In the genomic region with DNA sequence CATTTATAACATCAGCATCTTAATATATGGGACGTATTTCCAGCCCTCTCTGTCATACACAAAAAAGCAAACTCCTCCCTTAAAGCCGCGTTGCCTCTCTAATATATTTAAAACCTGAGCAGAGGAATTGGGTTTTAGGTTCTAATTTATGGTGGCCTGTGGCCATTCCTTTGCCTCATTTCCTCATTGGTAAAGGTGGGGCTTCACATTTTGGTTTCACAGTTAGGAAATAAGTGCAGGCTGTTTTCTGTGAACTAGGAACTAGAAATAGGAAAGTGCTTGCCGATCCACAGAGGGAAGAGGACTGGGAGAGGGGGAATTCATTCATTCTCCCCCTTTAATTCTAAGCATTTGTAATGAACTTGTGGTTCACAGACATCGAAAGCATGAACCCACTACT, we compare ENCODE assay signal across 8 mouse cellular contexts. TPM values are rescaled to one million over a fixed set of nuclear protein-coding genes. Genes with fewer than 3 reads are reported as not detected.
DNase-seq lines count a peak whose midpoint lies in the region; ATAC-seq and TF ChIP-seq lines count a peak whose summit lies in the region.

No protein-coding gene starts in this region.

- H3K9me3 ChIP-seq in embryonic facial prominence, embryonic 14.5 days (ENCODE audit: control insufficient read depth, low read length): no peaks in the 10 kb centered on the region
- H3K9me3 ChIP-seq in limb, embryonic 11.5 days (ENCODE audit: control insufficient read depth, low read length): no peaks in the 10 kb centered on the region
- H3K9me3 ChIP-seq in neural tube, embryonic 13.5 days: no peaks in the 10 kb centered on the region

- DNase-seq in lung, adult 2 months: no peak
- no peak for DNase-seq in lung, postnatal 36 days
- no peak for DNase-seq in embryonic facial prominence, embryonic 14.5 days (ENCODE audit: low spot score)
- DNase-seq in limb, embryonic 11.5 days (ENCODE audit: low spot score): no peak
- no peak for DNase-seq in MN1 (ENCODE audit: low spot score)
- DNase-seq in left cerebral cortex, postnatal 4 days: no peak
- no peak for DNase-seq in right cerebral cortex, postnatal 14 days

- TF ChIP-seq CTCF in lung, adult 2 months (IDR thresholded peaks at IDR 0.05; ENCODE audit: insufficient read depth, low read length): no peak

- peak overlapping the region; percentile 90 for H3K4me2 ChIP-seq in embryonic facial prominence, embryonic 14.5 days (ENCODE audit: low read depth, low read length)
- peak overlapping the region; percentile 64 for H3K4me2 ChIP-seq in limb, embryonic 11.5 days (ENCODE audit: low read depth, severe bottlenecking)
- H3K4me2 ChIP-seq in neural tube, embryonic 13.5 days: peak overlapping the region; percentile 96

- WGBS in lung, adult 2 months: 9% methylated on average over 5 of the region's 5 CpGs
- 22% methylated on average over 5 of the region's 5 CpGs for WGBS in embryonic facial prominence, embryonic 14.5 days
- WGBS in limb, embryonic 11.5 days: 46% methylated on average over 5 of the region's 5 CpGs
- WGBS in neural tube, embryonic 13.5 days: 46% methylated on average over 5 of the region's 5 CpGs

- peak overlapping the region; percentile 41 for H3K4me3 ChIP-seq in lung, adult 2 months (replicated peaks; ENCODE audit: extremely low read depth, low read depth, low read length)
- peak overlapping the region; percentile 95 for H3K4me3 ChIP-seq in embryonic facial prominence, embryonic 14.5 days (ENCODE audit: low read depth, low read length)
- H3K4me3 ChIP-seq in limb, embryonic 11.5 days (ENCODE audit: low read depth, low read length): peak overlapping the region; percentile 98
- peak overlapping the region; percentile 100 for H3K4me3 ChIP-seq in neural tube, embryonic 13.5 days

- intact Hi-C loops in left cerebral cortex, postnatal 4 days (cut with DNase I): no loop called here

- ATAC-seq in embryonic facial prominence, embryonic 14.5 days (ENCODE audit: low read depth): no peak
- no peak for ATAC-seq in limb, embryonic 11.5 days (ENCODE audit: insufficient number of reproducible peaks, low FRiP score, low TSS enrichment, low read depth)
- no peak for ATAC-seq in neural tube, embryonic 13.5 days (ENCODE audit: low read depth)

- peak overlapping the region; percentile 31; the same call in 1 of the 2 replicates for H3K27ac ChIP-seq in embryonic facial prominence, embryonic 14.5 days (replicated peaks; ENCODE audit: low read depth, low read length)
- no peak overlapping the region for H3K27ac ChIP-seq in limb, embryonic 11.5 days (replicated peaks; ENCODE audit: low read depth, low read length)
- no peak overlapping the region for H3K27ac ChIP-seq in neural tube, embryonic 13.5 days (replicated peaks)

- peak overlapping the region; percentile 91 for H3K9ac ChIP-seq in embryonic facial prominence, embryonic 14.5 days (ENCODE audit: low read depth, low read length)
- H3K9ac ChIP-seq in limb, embryonic 11.5 days (ENCODE audit: low read length): no peak overlapping the region; the same call in 1 of the 2 replicates
- peak overlapping the region; percentile 95 for H3K9ac ChIP-seq in neural tube, embryonic 13.5 days

- TF ChIP-seq POLR2A in lung, adult 2 months (IDR thresholded peaks at IDR 0.05; ENCODE audit: borderline replicate concordance, extremely low read depth, low read depth, low read length): no peak

- H3K27me3 ChIP-seq in embryonic facial prominence, embryonic 14.5 days (replicated peaks; ENCODE audit: control insufficient read depth, insufficient read depth, low read length): no peaks in the 10 kb centered on the region
- no peaks in the 10 kb centered on the region for H3K27me3 ChIP-seq in limb, embryonic 11.5 days (ENCODE audit: control insufficient read depth, insufficient read depth, low read length)
- H3K27me3 ChIP-seq in neural tube, embryonic 13.5 days: no peaks in the 10 kb centered on the region

- peaks cover 25% of the 10 kb centered on the region for H3K4me1 ChIP-seq in lung, adult 2 months (ENCODE audit: control insufficient read depth, insufficient read depth, low read length)
- peaks cover 32% of the 10 kb centered on the region for H3K4me1 ChIP-seq in embryonic facial prominence, embryonic 14.5 days (ENCODE audit: control insufficient read depth, insufficient read depth, low read length)
- H3K4me1 ChIP-seq in limb, embryonic 11.5 days (ENCODE audit: control insufficient read depth, insufficient read depth, low read length): peaks cover 5% of the 10 kb centered on the region; the same call in 1 of the 2 replicates
- peaks cover 42% of the 10 kb centered on the region for H3K4me1 ChIP-seq in neural tube, embryonic 13.5 days (replicated peaks)

- H3K36me3 ChIP-seq in embryonic facial prominence, embryonic 14.5 days (ENCODE audit: control insufficient read depth, insufficient read depth, low read length): 0 out of 2 replicates have a peak, but pooled peaks cover 6% of the 10 kb centered on the region
- H3K36me3 ChIP-seq in limb, embryonic 11.5 days (ENCODE audit: control insufficient read depth, insufficient read depth, low read length): no peaks in the 10 kb centered on the region
- no peaks in the 10 kb centered on the region for H3K36me3 ChIP-seq in neural tube, embryonic 13.5 days

RNA-seq across cellular contexts. Expression of a gene that starts 1.8 kb away (rescaled TPM):
- polyA plus RNA-seq in lung, adult 2 months (2012; rRNA removed): 177 and 180 TPM in 2 replicates
- polyA plus RNA-seq in embryonic facial prominence, embryonic 14.5 days (2014; fragmentation: Nextera tagmentation; extraction: Ambion mirVana): 341 and 347 TPM in 2 replicates
- polyA plus RNA-seq in limb, embryonic 11.5 days (2014; fragmentation: Nextera tagmentation; extraction: Ambion mirVana): 314 and 323 TPM in 2 replicates
- 436 and 457 TPM in 2 replicates for polyA plus RNA-seq in neural tube, embryonic 13.5 days (2015; fragmentation: Nextera tagmentation; extraction: Ambion mirVana)
- 100 to 1,000 TPM; 333 to 372 TPM for total RNA-seq in left cerebral cortex, postnatal 4 days (2021)

RNA-seq across cellular contexts. Expression of a gene that starts 40.7 kb away (rescaled TPM):
- polyA plus RNA-seq in lung, adult 2 months (2012; rRNA removed): 0.18 and 0.22 TPM in 2 replicates
- 0.20 and 0.21 TPM in 2 replicates for polyA plus RNA-seq in embryonic facial prominence, embryonic 14.5 days (2014; fragmentation: Nextera tagmentation; extraction: Ambion mirVana)
- polyA plus RNA-seq in limb, embryonic 11.5 days (2014; fragmentation: Nextera tagmentation; extraction: Ambion mirVana): 0.51 TPM in 1 of 2 replicates, not detected in the other
- 0.28 TPM in 1 of 2 replicates, not detected in the other for polyA plus RNA-seq in neural tube, embryonic 13.5 days (2015; fragmentation: Nextera tagmentation; extraction: Ambion mirVana)
- not detected for total RNA-seq in left cerebral cortex, postnatal 4 days (2021)

RNA-seq across cellular contexts. Expression of a gene that starts 43.2 kb away (rescaled TPM):
- polyA plus RNA-seq in lung, adult 2 months (2012; rRNA removed): 0.43 and 1.5 TPM in 2 replicates
- not detected in 2 replicates for polyA plus RNA-seq in embryonic facial prominence, embryonic 14.5 days (2014; fragmentation: Nextera tagmentation; extraction: Ambion mirVana)
- polyA plus RNA-seq in limb, embryonic 11.5 days (2014; fragmentation: Nextera tagmentation; extraction: Ambion mirVana): not detected in 2 replicates
- polyA plus RNA-seq in neural tube, embryonic 13.5 days (2015; fragmentation: Nextera tagmentation; extraction: Ambion mirVana): not detected in 2 replicates
- total RNA-seq in left cerebral cortex, postnatal 4 days (2021): not detected

RNA-seq across cellular contexts. Expression of a gene that starts 46.9 kb away (rescaled TPM):
- 141 and 172 TPM in 2 replicates for polyA plus RNA-seq in lung, adult 2 months (2012; rRNA removed)
- polyA plus RNA-seq in embryonic facial prominence, embryonic 14.5 days (2014; fragmentation: Nextera tagmentation; extraction: Ambion mirVana): 214 and 224 TPM in 2 replicates
- polyA plus RNA-seq in limb, embryonic 11.5 days (2014; fragmentation: Nextera tagmentation; extraction: Ambion mirVana): 218 and 223 TPM in 2 replicates
- polyA plus RNA-seq in neural tube, embryonic 13.5 days (2015; fragmentation: Nextera tagmentation; extraction: Ambion mirVana): 195 and 200 TPM in 2 replicates
- total RNA-seq in left cerebral cortex, postnatal 4 days (2021): 100 to 1,000 TPM; 122 to 124 TPM

RNA-seq across cellular contexts. Expression of a gene that starts 47.1 kb away (rescaled TPM):
- 63.0 and 63.5 TPM in 2 replicates for polyA plus RNA-seq in lung, adult 2 months (2012; rRNA removed)
- 119 and 133 TPM in 2 replicates for polyA plus RNA-seq in embryonic facial prominence, embryonic 14.5 days (2014; fragmentation: Nextera tagmentation; extraction: Ambion mirVana)
- 118 and 119 TPM in 2 replicates for polyA plus RNA-seq in limb, embryonic 11.5 days (2014; fragmentation: Nextera tagmentation; extraction: Ambion mirVana)
- polyA plus RNA-seq in neural tube, embryonic 13.5 days (2015; fragmentation: Nextera tagmentation; extraction: Ambion mirVana): 104 and 119 TPM in 2 replicates
- 10 to 100 TPM; 98.6 to 99.4 TPM for total RNA-seq in left cerebral cortex, postnatal 4 days (2021)

Comparison
In these comparisons a context has a peak if more than half of its experiments do, and no peak if none do; other contexts are left out.
1. H3K4me3 ChIP-seq: peak in every context shown above with its lines; median percentile 100 in neural tube, embryonic 13.5 days; 98 in limb, embryonic 11.5 days; 95 in embryonic facial prominence, embryonic 14.5 days; 41 in lung, adult 2 months.